Mouse (Mus musculus): ENCODE measurements around the gene Sowahd. TPM values are rescaled to one million over a fixed set of nuclear protein-coding genes. Genes with fewer than 3 reads are reported as not detected.

Gene Sowahd
- total RNA-seq, 2 experiments from 2014 or later = not detected

- peak; percentile 50 for ATAC-seq (replicated peaks; ENCODE audit: low FRiP score, poor library complexity, severe bottlenecking)
These were observed 37.0 kb downstream of the Sowahd start for GRCm38 (mm10) chrX:37085665-37086064.

- ATAC-seq (replicated peaks; ENCODE audit: low FRiP score, poor library complexity, severe bottlenecking) = no peak
These were observed 40.1 kb downstream of the Sowahd start for GRCm38 (mm10) chrX:37088778-37089177.

- ATAC-seq (replicated peaks; ENCODE audit: low FRiP score, poor library complexity, severe bottlenecking) = no peak
These were observed 42.8 kb downstream of the Sowahd start for GRCm38 (mm10) chrX:37091457-37091856.

- ATAC-seq (replicated peaks; ENCODE audit: low FRiP score, poor library complexity, severe bottlenecking) = no peak
These were observed 46.6 kb downstream of the Sowahd start for GRCm38 (mm10) chrX:37095106-37095768.

GRCm38 (mm10) chrX:37098681-37099080, 50.0 kb downstream of the Sowahd start:
- ATAC-seq (replicated peaks; ENCODE audit: low FRiP score, poor library complexity, severe bottlenecking) = no peak

Other genes with a start within 250 kb of the Sowahd start
- gene Ube2a, start 174.9 kb upstream of the Sowahd start, total RNA-seq (2015; ENCODE audit: low replicate concordance) = 31.4 and 78.0 TPM in 2 replicates
- gene Ube2a, start 174.9 kb upstream of the Sowahd start, total RNA-seq (2017; ENCODE audit: low replicate concordance) = 13.8 and 20.5 TPM in 2 replicates
- 12.3 and 31.4 TPM in 2 replicates for gene C330007P06Rik, start 174.7 kb upstream of the Sowahd start, total RNA-seq (2015; ENCODE audit: low replicate concordance)
- gene C330007P06Rik, start 174.7 kb upstream of the Sowahd start, total RNA-seq (2017; ENCODE audit: low replicate concordance) = 28.6 and 39.3 TPM in 2 replicates
- 5.0 and 5.4 TPM in 2 replicates for gene Nkrf, start 145.9 kb upstream of the Sowahd start, total RNA-seq (2015; ENCODE audit: low replicate concordance)
- gene Nkrf, start 145.9 kb upstream of the Sowahd start, total RNA-seq (2017; ENCODE audit: low replicate concordance) = 1.1 and 3.6 TPM in 2 replicates
- gene Sept6, start 57.1 kb upstream of the Sowahd start, total RNA-seq (2015; ENCODE audit: low replicate concordance) = 10.5 and 18.4 TPM in 2 replicates
- 3.9 and 6.8 TPM in 2 replicates for gene Sept6, start 57.1 kb upstream of the Sowahd start, total RNA-seq (2017; ENCODE audit: low replicate concordance)
- 436 and 515 TPM in 2 replicates for gene Rpl39, start 36.6 kb downstream of the Sowahd start, total RNA-seq (2015; ENCODE audit: low replicate concordance)
- 335 and 802 TPM in 2 replicates for gene Rpl39, start 36.6 kb downstream of the Sowahd start, total RNA-seq (2017; ENCODE audit: low replicate concordance)
- gene Upf3b, start 61.5 kb downstream of the Sowahd start, total RNA-seq (2015; ENCODE audit: low replicate concordance) = 55.1 and 75.5 TPM in 2 replicates
- 74.7 and 95.0 TPM in 2 replicates for gene Upf3b, start 61.5 kb downstream of the Sowahd start, total RNA-seq (2017; ENCODE audit: low replicate concordance)
- 6.8 and 14.3 TPM in 2 replicates for gene Nkap, start 78.0 kb downstream of the Sowahd start, total RNA-seq (2015; ENCODE audit: low replicate concordance)
- gene Nkap, start 78.0 kb downstream of the Sowahd start, total RNA-seq (2017; ENCODE audit: low replicate concordance) = 9.7 and 57.9 TPM in 2 replicates
- not detected in 2 replicates for gene Akap14, start 120.0 kb downstream of the Sowahd start, total RNA-seq (2015; ENCODE audit: low replicate concordance)
- gene Akap14, start 120.0 kb downstream of the Sowahd start, total RNA-seq (2017; ENCODE audit: low replicate concordance) = not detected in 2 replicates
- gene Ndufa1, start 142.3 kb downstream of the Sowahd start, total RNA-seq (2015; ENCODE audit: low replicate concordance) = 26.3 and 59.5 TPM in 2 replicates
- gene Ndufa1, start 142.3 kb downstream of the Sowahd start, total RNA-seq (2017; ENCODE audit: low replicate concordance) = 51.6 and 63.5 TPM in 2 replicates
- gene Rnf113a1, start 142.4 kb downstream of the Sowahd start, total RNA-seq (2015; ENCODE audit: low replicate concordance) = 1.4 and 2.1 TPM in 2 replicates
- gene Rnf113a1, start 142.4 kb downstream of the Sowahd start, total RNA-seq (2017; ENCODE audit: low replicate concordance) = not detected in 2 replicates
- not detected in 2 replicates for gene Gm9, start 162.2 kb downstream of the Sowahd start, total RNA-seq (2015; ENCODE audit: low replicate concordance)
- gene Gm9, start 162.2 kb downstream of the Sowahd start, total RNA-seq (2017; ENCODE audit: low replicate concordance) = not detected in 2 replicates
- not detected in 2 replicates for gene Rhox1, start 173.4 kb downstream of the Sowahd start, total RNA-seq (2015; ENCODE audit: low replicate concordance)
- not detected in 2 replicates for gene Rhox1, start 173.4 kb downstream of the Sowahd start, total RNA-seq (2017; ENCODE audit: low replicate concordance)
- gene Rhox2a, start 196.1 kb downstream of the Sowahd start, total RNA-seq (2015; ENCODE audit: low replicate concordance) = not detected in 2 replicates
- not detected in 2 replicates for gene Rhox2a, start 196.1 kb downstream of the Sowahd start, total RNA-seq (2017; ENCODE audit: low replicate concordance)
- not detected in 2 replicates for gene Rhox3a, start 201.1 kb downstream of the Sowahd start, total RNA-seq (2015; ENCODE audit: low replicate concordance)
- gene Rhox3a, start 201.1 kb downstream of the Sowahd start, total RNA-seq (2017; ENCODE audit: low replicate concordance) = not detected in 2 replicates
- not detected in 2 replicates for gene Rhox4a, start 216.5 kb downstream of the Sowahd start, total RNA-seq (2015; ENCODE audit: low replicate concordance)
- gene Rhox4a, start 216.5 kb downstream of the Sowahd start, total RNA-seq (2017; ENCODE audit: low replicate concordance) = not detected in 2 replicates